Mouse (Mus musculus) thymus, adult 2 months (tissue): ENCODE results near the gene Txnrd2.

Experiments
- CTCF ChIP-seq: fragments of 200-500 bp; IDR thresholded peaks from 2 replicates; pipeline ENCODE4 v1.5.1; 2012; ENCODE audit warnings: mild to moderate bottlenecking, control low read depth, low read length, moderate library complexity, borderline replicate concordance; ENCODE audit not compliant: control insufficient read depth, poor library complexity, insufficient read depth; ENCODE audit errors: extremely low read depth
- POLR2A ChIP-seq: fragments of 200-500 bp; IDR thresholded peaks from 2 replicates; pipeline ENCODE4 v1.6.1; 2012; ENCODE audit warnings: mild to moderate bottlenecking, low read length, control low read depth, moderate library complexity; ENCODE audit not compliant: control insufficient read depth, poor library complexity, insufficient read depth; ENCODE audit errors: extremely low read depth

DNA sequence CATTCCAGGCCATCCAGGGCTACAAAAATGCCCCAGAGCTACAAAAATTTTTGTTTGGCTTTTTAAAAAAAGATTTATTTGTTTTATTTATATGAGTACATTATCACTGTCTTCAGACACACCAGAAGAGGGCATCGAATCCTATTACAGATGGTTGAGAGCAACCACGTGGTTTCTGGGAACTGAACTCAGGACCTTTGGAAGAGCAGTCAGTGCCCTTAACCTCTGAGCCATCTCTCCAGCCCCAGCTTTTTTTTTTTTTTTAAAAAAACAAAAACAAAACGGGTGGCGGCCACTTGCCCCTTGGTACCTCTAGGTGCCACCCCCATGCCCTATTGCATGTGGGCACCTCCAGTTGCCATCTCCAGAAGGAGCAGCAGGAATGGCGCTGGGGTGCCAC lies 8.7 kb upstream of the Txnrd2 start:
- no peak for TF ChIP-seq CTCF
- TF ChIP-seq POLR2A, result no peak
